Mouse (Mus musculus): ENCODE results near the gene Ppp1r21. TPM values are rescaled to one million over a fixed set of nuclear protein-coding genes. Genes with fewer than 3 reads are reported as not detected.

Ppp1r21 gene
- total and polyA plus RNA-seq, 3 experiments: 4.6 to 33.5 (median 31.8) TPM

- Histone ChIP-seq H3K4me1 (ENCODE audit: insufficient read depth, low read depth, low read length) (no peaks in the 10 kb centered on the region), H3K27me3 (ENCODE audit: insufficient read depth, low read length) (peaks cover 5% of the 10 kb centered on the region; the same call in 1 of the 2 replicates), H3K9me3 (replicated peaks) (no peaks in the 10 kb centered on the region), H3K36me3 (replicated peaks) (no peaks in the 10 kb centered on the region), H3K4me3 (ENCODE audit: low read depth, low read length) (no peak overlapping the region)
- no peak for ATAC-seq (ENCODE audit: extremely low read depth, insufficient number of reproducible peaks, low FRiP score, poor library complexity, severe bottlenecking)
- no peak for DNase-seq (ENCODE audit: low spot score)
- TF ChIP-seq GATA1 (IDR thresholded peaks at IDR 0.05; ENCODE audit: borderline replicate concordance, low read length) (no peak), CTCF (IDR thresholded peaks at IDR 0.05; ENCODE audit: low read depth, low read length) (no peak), POLR2AphosphoS5 (IDR thresholded peaks at IDR 0.05; ENCODE audit: insufficient replicate concordance, low read depth, low read length) (no peak), TAL1 (conservative IDR thresholded peaks at IDR 0.05; ENCODE audit: low read depth, low read length) (no peak), GATA2 (IDR thresholded peaks at IDR 0.05; ENCODE audit: borderline replicate concordance, low read depth, low read length) (no peak)
Observed at GRCm38 (mm10) chr17:88632631-88633030, 102.7 kb downstream of the Ppp1r21 start.

GRCm38 (mm10) chr17:88636076-88636475, 106.2 kb downstream of the Ppp1r21 start:
- H3K36me3 ChIP-seq (replicated peaks): no peaks in the 10 kb centered on the region
- TF ChIP-seq TAL1 (conservative IDR thresholded peaks at IDR 0.05; ENCODE audit: low read depth, low read length): no peak
- TF ChIP-seq CTCF (IDR thresholded peaks at IDR 0.05; ENCODE audit: low read depth, low read length): no peak
- no peak for TF ChIP-seq POLR2AphosphoS5 (IDR thresholded peaks at IDR 0.05; ENCODE audit: insufficient replicate concordance, low read depth, low read length)
- TF ChIP-seq GATA2 (IDR thresholded peaks at IDR 0.05; ENCODE audit: borderline replicate concordance, low read depth, low read length): no peak
- TF ChIP-seq GATA1 (IDR thresholded peaks at IDR 0.05; ENCODE audit: borderline replicate concordance, low read length): no peak
- DNase-seq (ENCODE audit: low spot score) (no peak), ATAC-seq (ENCODE audit: extremely low read depth, insufficient number of reproducible peaks, low FRiP score, poor library complexity, severe bottlenecking) (no peak)
- H3K27me3 ChIP-seq (ENCODE audit: insufficient read depth, low read length): no peaks in the 10 kb centered on the region
- no peaks in the 10 kb centered on the region for H3K9me3 ChIP-seq (replicated peaks)
- no peaks in the 10 kb centered on the region for H3K4me1 ChIP-seq (ENCODE audit: insufficient read depth, low read depth, low read length)
- H3K4me3 ChIP-seq (ENCODE audit: low read depth, low read length): no peak overlapping the region

GRCm38 (mm10) chr17:88636587-88636986, 106.7 kb downstream of the Ppp1r21 start:
- H3K4me1 ChIP-seq (ENCODE audit: insufficient read depth, low read depth, low read length): no peaks in the 10 kb centered on the region
- H3K9me3 ChIP-seq (replicated peaks): no peaks in the 10 kb centered on the region
- no peak overlapping the region for H3K4me3 ChIP-seq (ENCODE audit: low read depth, low read length)
- TF ChIP-seq GATA2 (IDR thresholded peaks at IDR 0.05; ENCODE audit: borderline replicate concordance, low read depth, low read length) (no peak), GATA1 (IDR thresholded peaks at IDR 0.05; ENCODE audit: borderline replicate concordance, low read length) (no peak), CTCF (IDR thresholded peaks at IDR 0.05; ENCODE audit: low read depth, low read length) (no peak), POLR2AphosphoS5 (IDR thresholded peaks at IDR 0.05; ENCODE audit: insufficient replicate concordance, low read depth, low read length) (no peak), TAL1 (conservative IDR thresholded peaks at IDR 0.05; ENCODE audit: low read depth, low read length) (no peak)
- no peaks in the 10 kb centered on the region for H3K36me3 ChIP-seq (replicated peaks)
- H3K27me3 ChIP-seq (ENCODE audit: insufficient read depth, low read length): no peaks in the 10 kb centered on the region
- ATAC-seq (ENCODE audit: extremely low read depth, insufficient number of reproducible peaks, low FRiP score, poor library complexity, severe bottlenecking) (no peak), DNase-seq (ENCODE audit: low spot score) (no peak)

Other genes with a start within 250 kb of the Ppp1r21 start
- 43.9 and 44.0 TPM in 2 replicates for gene Foxn2, start 89.4 kb upstream of the Ppp1r21 start, total RNA-seq (2014; fragmentation: Nextera tagmentation)
- 41.4 and 42.0 TPM in 2 replicates for gene Foxn2, start 89.4 kb upstream of the Ppp1r21 start, total RNA-seq (2017)
- gene Foxn2, start 89.4 kb upstream of the Ppp1r21 start, polyA plus RNA-seq (2012): 15.4 and 18.8 TPM in 2 replicates
- 0.39 and 1.1 TPM in 2 replicates for gene Ston1, start 67.6 kb downstream of the Ppp1r21 start, total RNA-seq (2014; fragmentation: Nextera tagmentation)
- 0.06 and 0.49 TPM in 2 replicates for gene Ston1, start 67.6 kb downstream of the Ppp1r21 start, total RNA-seq (2017)
- gene Ston1, start 67.6 kb downstream of the Ppp1r21 start, polyA plus RNA-seq (2012): 0.09 and 0.14 TPM in 2 replicates
- not detected in 2 replicates for gene Gtf2a1l, start 138.5 kb downstream of the Ppp1r21 start, total RNA-seq (2014; fragmentation: Nextera tagmentation)
- gene Gtf2a1l, start 138.5 kb downstream of the Ppp1r21 start, total RNA-seq (2017): not detected in 2 replicates
- not detected in 2 replicates for gene Gtf2a1l, start 138.5 kb downstream of the Ppp1r21 start, polyA plus RNA-seq (2012)